Mouse (Mus musculus): ENCODE results near the gene Pitpnm2.

DNA sequence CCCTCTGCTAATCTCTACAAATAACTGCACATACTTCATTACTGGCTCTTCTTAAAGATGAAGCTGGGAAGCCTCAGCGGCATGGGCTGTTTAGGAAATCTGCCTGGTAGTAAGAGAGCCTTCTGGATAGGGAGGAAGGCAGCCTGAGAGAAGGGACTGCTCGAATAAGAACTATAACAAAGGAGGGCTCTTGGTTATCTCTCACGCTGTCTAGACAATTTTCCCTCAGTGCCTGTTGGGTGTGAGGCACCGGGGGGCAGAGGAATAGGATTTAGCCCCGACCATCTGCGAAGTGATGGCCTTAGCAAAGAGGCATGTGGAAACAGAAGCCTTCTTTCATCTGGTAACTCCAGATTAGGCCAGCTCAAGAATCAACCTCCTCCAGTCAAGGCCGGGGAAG, 2.3 kb downstream of the Pitpnm2 start:
- TF ChIP-seq CTCF (IDR thresholded peaks at IDR 0.05; ENCODE audit: control insufficient read depth, insufficient read depth, insufficient read length): no peak
- no peak for TF ChIP-seq MYOG (IDR thresholded peaks at IDR 0.05; ENCODE audit: control insufficient read depth, extremely low read depth, insufficient read length)
- TF ChIP-seq CEBPB (IDR thresholded peaks at IDR 0.05; ENCODE audit: low read depth): no peak
